Mouse (Mus musculus): ENCODE data around the gene Slc41a3.

GRCm38 (mm10) chr6:90688003-90688402 is 83.5 kb downstream of the Slc41a3 start:
- no peak for TF ChIP-seq POLR2A (IDR thresholded peaks at IDR 0.05; ENCODE audit: control insufficient read depth, low read depth, low read length)
- no peak for TF ChIP-seq CTCF (IDR thresholded peaks at IDR 0.05; ENCODE audit: control insufficient read depth, insufficient read depth, insufficient replicate concordance, low read depth, low read length)

Measured in testis, adult 2 months (tissue).